Mouse (Mus musculus) R1 (cell line): Measurements from ENCODE around the gene Gjc2.
A peak's percentile ranks its signal among the peaks of the same experiment; 100 is the strongest.
"Not testable (repeated sequence)": the region's sequence is repeated elsewhere in the genome, so short reads cannot be mapped to it uniquely, and the experiment has no call there.

Experiments used
- DNase-seq: peaks from one replicate; pipeline ENCODE4 v3.0.0-alpha.2; 2018; ENCODE audit warnings: low read depth, low spot score

Gjc2 gene

DNA sequence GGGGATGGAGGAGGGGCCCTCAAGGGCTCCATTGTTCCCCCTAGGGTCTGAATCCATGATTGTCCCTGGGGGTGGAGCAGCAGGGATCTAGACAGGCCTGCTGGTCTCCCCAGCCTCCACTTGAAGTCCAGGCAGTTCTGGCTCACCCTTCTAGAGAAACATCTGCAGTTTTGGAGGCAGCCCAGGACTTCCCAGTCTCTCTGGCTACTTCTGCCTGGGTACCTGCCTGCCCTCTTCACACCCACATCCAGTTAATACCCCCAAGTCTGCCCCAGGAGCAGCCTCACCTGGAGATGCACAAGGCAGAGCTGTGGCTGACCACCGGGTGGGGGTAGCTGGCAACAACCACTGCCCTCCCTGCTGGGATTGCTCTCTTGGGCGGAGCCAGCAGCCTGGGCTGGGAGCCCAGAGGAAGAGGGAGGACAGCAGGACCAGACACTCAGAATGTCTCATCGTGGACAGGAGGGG lies at the start of gene Gjc2:
Gene Gjc2, minus strand, starts transcription at position 350 of the 468 bp plus-strand sequence.
- DNase-seq: no peak

DNA sequence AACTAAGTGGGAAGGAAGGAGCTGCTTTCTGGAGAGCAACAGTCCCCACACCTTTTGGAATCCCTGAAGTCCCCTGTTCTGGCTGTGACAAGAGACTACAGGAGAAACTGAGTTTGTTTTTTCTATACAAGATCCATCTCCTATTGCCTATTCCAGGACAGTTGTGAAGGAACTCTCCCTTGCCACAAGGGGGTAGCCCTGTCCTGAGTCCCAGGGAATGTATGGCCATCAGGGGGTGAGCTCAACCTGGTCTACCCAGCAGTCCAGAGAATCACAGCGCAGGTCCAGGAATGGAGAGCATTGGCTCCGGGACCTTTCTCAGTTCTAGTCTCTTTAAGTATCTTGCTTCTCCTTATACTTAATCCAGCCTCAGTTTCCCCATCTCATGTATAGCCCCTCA lies 49.8 kb upstream of the Gjc2 start:
- DNase-seq: peak; percentile 23

DNA sequence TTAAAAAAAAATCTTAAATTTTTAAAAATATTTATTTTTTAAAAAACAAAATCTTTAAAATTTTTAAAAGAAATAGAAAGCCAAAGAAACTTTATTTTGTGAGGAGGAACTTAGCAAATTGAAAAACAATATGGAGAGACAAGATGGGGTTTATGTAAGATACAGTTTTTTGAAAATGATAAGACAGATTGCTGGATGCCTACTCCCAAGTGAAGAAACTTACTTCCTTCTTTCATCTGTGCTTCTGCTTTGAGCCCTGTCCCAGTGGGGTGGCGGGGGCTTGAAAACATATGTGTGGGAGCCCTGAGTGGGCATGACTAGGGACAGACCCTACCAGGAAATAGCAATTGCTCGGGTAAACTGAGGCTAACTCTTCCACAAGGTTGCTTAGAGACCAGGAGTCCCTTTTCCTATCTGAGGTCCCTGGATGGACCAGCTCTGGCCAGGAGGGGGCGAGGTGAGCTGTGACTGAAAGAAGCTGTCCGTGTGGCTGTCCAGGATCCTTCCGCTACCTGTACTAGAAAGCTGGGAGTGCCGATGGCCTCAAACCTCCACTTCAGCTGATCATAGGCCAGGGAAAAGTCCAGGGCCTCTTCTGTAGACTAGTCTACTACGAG lies 47.2 kb upstream of the Gjc2 start:
- DNase-seq: peak; percentile 81

DNA sequence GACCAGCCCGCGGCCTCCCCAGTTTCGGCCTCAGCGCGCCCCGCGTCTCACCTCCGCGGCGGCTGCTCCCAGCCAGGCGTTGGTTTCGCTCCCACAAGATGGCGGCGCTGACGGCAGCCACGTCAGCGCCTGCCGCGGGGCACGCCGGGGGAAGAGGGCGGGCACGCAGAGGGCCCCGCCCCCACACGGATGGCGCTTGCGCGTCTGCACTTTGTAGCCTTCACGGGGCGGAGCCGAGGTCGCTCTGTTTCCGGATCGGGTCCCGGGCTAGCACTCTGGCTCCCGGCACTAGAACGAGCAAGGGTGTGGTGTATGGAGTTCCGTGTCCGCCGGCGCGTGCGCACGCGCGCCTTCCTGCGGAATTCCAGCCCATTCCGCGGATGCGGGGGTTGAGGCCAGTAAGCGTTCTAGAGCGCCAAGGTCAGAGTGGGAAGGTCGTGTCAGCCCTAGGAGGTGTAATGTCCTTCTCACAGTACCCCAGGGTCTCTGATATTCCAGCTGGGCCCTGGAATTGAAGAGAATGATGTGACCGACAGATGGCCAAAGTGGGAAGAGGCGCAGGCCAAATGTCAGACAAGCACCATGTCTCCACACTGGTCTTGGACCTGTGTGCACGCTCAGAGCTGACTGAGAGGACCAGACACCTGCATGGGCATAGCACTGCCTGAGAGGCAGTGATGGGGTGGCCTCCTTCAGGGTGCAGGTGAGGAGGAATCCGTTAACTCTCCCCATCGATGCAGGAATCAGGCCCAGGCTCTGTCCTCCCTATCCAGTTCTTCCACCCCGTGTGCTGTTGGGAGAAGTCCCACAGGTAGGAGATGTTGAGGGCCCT lies 45.3 kb upstream of the Gjc2 start, which contains the start of gene Arf1:
Gene Arf1, minus strand, starts transcription at position 149 of the 832 bp plus-strand sequence.
- DNase-seq: peak; percentile 98

DNA sequence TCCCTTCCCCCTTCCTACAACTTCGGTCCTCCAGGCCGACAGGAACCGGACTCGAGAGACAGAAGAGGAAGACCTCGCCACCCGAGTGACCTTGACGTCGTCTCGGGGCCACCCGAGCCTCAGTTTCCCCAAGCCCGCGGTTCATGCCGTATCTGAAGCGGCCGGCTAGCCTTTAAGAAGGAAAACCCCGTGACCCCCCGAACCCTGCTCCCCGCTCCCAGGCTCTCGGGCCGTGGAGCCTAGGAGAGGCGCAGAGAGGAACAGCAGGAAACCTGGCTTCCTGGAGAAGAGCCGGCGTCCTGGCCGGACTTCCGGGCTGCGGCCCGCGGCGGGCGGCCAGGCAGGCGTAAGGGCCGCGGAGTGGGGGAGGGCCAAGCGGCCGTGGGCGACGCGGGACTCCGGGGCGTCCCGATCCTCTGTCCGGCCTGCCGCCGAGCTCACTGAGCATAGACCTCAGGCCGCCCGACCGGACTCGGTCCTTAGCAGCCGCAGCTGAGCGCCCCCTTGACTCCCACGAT lies 44.6 kb upstream of the Gjc2 start:
- no peak for DNase-seq

DNA sequence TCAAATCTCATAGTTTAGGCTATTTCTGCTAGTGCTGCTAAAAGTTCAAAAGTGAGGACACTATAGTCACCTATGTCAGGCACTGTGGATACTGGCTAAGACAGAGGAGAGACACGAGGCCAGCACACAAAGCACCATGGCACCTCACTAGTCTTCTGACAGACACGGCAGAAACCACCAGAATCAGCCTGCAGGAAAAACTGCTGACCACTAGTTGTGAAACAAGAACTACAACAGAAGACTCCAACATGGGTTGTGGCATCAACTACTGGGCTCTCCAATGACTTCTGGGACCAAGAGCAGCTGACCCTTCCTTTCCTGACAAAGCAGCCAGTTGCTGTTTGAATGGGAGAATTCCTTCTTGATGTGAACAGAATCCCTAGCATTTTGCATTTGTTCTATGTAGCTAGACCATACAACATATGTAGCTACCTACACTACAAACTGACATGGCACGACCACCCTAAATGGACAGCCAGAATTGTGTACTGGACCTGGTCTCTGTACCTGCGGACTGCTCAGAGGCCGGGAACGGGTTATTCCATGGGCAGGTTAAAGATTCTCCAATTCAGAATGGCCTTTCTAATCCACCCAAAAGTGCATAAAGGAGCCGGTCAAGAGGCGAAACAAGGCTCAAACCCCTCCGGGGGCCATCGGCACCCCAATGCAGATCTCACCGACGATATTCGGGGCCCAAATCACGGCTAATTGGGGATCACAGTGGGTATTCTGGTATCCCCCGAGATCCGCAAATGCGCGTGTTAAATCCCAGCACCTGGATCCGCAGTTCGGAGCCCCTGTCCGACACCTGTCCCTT lies 44.0 kb upstream of the Gjc2 start:
- no peak for DNase-seq

DNA sequence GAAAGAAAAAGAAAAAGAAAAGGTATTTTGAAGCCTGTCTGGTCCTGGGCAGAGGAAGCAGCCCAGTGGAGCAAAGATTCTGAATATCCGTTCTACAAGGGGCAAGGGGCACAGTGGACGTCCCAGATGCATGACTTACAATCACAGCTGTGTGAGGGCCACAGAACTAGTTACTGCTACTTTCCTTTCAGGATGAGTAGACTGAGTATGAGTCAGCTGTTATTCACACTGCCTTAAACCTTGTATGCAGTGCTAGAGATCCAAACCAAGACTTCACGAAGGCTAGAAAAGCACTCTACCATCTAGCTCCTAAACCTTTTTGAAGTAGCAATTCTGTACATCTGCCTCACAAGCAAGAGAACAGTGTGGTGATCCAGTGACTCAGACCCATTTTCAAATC lies 43.2 kb upstream of the Gjc2 start:
- no peak for DNase-seq

DNA sequence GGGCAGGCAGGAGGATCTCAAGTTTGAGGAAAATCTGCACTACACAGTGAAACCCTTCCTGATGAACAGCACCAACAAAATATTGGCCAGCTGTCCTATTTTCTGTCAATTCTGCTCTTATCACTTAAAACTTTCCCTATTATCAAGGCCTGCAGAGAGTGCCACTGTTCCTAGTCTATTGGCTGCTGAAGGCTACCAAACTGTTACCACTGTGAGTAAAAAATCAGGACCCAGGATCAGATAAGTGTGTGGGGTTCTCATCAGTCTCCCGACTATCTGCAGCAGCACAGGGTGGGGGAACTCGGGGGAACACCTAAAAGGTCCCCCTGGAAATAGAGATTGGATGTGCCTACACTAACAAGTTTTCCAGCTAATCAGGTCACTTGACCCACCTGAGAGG lies 42.2 kb upstream of the Gjc2 start:
- no peak for DNase-seq

DNA sequence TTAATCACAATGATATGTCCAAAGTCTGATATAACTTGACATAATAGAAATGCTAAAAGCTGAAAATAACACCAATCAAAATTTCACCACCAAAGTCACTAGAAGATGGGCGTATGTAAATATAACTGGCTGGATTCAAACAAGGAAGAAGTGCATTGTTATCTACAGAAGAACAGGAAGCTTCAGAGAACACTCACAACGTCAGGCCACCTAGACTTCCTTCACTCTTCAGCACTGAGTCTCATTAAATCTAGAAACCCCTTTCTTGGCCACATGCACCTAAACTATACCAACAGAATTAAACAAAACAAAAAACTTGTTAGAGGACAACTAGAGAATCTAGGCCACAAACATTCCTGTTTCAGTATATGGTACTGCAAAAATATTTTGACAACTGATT lies 41.5 kb upstream of the Gjc2 start:
- no peak for DNase-seq

DNA sequence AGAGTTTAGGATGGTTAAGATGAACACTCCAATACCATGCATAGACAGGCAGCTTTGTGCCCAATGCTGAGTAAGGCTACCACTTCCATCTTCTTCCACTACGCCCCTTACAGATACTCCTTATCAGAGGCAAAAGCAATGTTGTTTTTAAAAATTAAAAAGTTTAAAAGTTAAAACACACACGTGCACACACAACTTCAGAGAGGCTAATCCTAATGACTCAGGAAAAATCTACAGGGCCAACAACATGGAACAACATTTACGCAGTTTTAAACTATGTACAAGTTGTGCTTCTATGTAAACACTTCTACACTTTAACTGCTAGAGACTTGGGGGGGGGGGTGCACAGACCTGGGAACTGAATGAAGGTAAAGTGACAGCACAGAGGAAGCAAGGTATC lies 41.0 kb upstream of the Gjc2 start:
- DNase-seq: no peak

DNA sequence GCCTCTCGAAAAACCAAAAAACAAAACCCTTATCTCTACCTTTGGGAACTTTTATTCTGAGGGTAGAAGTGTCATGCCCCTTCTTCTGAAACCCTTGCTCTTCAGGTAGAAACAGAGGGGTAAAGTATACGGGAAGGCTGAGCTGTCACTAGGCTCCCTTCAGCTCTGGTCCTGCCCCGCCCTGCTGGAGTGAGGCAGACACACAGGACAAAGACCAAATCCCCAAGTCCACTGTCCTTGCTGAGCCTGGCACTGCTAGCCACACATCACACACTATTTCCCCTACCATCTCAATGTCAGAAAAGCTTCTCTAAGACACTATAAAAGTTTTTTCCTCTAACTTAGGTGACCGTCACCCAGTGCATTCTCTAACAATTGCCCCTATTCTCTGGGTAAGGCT lies 39.3 kb upstream of the Gjc2 start:
- DNase-seq: no peak

DNA sequence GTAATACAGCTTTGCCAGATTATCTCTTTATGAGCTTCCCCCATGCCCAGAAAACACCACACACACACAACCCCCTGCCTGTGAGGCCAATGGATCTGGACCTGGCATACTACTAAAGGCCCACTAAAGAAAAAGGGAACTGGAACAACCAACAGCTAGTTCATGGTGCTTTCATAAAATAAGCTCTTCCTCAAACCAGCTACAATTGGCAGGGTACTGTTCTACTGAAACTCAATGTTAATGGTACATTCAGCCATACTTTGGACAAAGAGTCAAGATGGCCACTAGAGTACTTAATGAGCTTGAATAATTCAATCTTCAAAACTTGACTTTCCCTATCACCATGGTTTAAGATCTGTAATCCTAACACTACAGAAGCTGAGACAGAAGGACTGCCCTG lies 38.6 kb upstream of the Gjc2 start:
- DNase-seq: no peak

DNA sequence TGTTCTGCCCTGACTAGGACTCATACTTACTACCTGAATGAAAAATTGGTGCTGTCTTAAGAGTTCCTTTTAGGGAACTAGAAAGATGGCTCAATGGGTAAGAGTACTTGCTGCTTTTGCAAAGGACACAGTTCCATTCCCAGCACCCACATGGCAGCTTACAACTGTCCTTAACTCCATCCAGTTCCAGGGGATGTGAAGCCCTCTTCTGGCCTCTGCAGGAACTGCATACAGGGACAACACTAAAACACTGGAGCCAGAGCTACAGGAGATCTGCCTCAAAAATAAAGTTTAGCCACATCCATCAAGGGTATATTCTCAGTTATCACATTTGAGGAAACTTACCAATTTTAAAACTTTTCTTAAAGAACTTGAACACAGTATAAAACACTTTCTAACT lies 36.1 kb upstream of the Gjc2 start:
- peak; percentile 86 for DNase-seq

DNA sequence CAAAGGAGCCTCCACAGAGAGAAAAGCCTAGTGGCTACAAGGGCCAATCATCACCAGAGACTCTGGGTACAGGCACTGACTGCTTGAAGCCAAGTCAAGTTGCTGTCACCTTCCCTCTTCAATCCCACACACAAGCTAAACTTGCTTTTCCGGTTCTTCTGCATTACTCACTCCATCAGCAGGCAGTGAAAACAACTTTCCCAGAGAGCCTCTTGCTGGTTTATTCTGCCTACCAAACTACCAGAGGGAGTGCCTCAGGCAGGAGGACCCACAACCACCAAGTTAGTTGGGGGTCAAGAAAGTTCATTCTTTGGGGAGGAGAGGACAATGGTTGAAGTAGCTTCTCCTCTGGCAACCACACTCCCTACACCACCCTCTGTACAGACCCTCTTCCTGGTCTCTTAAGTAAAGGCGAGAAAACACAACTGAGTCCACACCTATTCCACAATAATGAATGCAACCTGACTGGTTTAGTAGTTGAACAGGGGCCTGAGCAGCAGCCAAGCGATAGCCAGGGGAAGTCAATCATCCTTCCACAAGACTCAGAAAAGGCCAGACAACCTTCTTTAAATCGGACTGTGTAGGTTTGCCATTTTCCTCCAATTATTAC lies 35.5 kb upstream of the Gjc2 start:
- DNase-seq: peak; percentile 85

DNA sequence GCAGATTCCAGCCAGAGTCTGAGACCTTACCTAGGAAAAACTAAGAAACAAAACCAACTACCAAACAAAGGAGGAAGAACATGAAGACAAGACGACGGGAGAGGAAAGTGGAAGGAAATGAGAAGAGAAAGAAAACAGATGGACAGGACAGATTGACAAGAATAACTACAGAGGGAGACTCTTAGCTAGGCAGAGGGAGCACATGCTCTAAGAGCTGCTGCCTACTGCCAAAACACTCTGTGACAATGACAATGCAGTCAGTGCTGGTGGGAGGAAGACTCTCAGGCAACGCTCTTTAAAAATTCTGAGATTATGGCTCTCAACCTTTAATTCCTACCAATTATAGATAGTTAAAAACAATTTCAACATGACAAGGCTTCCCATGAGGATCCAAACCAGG lies 33.9 kb upstream of the Gjc2 start:
- no peak for DNase-seq

DNA sequence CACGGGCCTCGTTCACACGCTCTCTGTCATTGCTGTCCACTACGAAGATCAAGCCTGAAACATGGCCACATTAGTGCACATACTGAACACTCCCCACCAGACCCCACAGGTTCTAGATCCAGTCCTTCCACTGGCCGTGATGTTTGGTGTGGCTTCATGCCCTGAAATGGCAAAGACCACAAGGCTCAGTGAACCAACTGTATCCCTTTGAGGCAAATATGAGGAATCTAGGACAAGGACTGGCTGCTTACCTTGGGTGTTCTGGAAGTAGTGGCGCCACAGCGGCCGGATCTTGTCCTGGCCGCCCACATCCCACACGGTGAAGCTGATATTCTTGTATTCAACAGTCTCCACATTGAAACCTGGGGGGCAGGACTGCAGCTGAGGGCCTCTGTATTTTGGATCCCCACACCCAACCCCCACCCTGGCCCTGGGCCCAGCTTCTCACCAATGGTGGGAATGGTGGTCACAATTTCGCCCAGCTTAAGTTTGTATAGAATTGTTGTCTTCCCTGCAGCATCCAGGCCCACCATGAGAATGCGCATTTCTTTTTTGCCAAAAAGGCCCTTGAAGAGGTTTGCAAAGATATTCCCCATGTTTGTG lies 30.0 kb upstream of the Gjc2 start:
- DNase-seq: no peak

DNA sequence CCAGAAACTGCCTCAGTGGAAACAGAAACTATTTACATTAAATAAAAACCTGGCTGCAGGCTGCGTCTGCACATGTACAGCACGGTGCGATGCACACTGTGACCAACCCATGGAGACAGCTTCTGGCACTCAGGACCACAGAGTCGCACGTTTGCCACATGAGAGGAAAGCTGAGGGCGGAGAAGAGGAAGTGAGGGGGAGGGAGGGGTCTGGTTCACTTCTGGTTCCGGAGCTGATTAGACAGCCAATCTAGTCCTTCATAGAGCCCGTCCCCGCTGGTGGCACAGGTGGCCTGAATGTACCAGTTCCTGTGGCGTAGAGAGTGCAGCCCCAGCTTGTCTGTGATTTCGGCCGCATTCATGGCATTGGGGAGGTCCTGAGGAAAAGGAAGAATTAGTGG lies 29.3 kb upstream of the Gjc2 start:
- DNase-seq: not testable (repeated sequence)

DNA sequence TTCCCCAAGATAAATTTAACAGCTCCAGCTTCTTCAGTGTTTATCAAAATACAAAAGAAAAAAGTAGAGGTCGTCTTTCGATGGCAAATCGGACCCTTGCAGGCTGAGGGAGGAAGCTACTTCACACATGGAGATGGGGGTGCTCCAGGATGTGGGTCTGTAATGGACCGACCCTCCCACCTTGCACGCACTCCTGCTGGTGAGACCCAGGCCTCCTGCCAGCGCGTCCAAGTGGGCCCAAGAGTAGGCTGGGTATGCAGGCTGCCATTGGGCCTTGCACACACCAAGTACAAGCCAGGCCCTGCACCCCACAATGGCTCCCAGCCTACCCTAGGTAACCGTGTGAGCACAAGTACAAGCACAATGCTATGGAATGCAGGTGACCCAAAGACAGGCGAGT lies 28.5 kb upstream of the Gjc2 start:
- not testable (repeated sequence) for DNase-seq

DNA sequence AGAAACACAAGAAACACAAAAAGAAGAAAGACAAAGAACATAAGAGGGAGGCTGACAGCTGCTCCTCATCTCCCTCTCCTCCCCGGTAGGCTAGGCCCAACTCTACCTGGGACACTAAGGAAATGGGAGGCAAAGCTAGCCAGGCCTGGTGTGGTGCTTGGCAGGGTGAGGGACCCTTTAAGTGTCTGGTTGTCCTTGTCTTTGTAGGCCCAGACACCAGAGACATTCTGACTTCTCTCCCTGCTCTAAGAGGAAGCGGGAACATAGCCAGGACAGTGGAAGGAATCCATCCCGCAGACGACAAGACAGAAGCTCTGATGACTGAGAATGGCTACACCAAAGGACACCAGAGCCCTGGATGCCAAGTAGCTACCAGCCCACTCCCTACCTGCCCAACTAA lies 27.0 kb upstream of the Gjc2 start:
- no peak for DNase-seq

DNA sequence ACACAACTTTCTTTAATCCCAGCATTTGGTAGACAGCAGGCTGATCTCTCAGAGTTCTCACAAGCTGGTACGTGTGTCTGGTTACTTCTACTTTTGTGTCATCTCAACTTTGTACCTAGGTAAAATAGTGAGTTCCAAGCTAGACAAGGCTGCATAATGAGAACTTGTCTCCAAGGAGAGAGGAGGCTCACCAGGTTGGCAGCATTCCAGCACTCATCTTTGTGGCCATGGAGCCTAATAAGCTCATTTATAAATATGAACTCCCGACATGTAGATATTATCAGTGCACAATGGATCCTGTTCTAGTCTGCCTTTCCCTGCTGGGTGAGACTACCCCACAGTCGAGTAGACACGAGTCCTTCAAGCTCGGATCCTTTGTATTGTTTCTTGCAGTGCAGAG lies 26.6 kb upstream of the Gjc2 start:
- DNase-seq: no peak

DNA sequence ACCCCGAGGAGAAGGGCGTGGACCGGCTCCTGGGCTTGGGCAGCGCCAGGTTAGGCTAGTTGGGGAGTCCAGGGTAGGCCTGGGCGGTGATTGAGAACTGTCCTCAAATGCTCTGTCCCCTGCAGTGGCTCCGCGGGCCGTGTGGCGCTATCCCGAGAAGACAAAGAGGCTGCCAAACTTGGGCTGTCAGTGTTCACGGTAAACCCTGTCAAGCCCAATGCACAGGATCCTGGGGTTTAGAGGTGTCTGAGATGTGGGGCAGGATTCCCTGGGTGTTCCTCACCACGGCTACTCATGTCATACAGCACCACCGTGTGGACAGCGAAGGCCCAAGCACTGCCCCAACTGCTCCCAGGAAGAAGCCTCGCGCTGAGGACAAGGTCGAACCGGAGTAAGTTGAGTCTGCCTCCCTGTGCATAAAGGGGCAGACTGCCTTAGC lies 26.0 kb upstream of the Gjc2 start:
- DNase-seq: peak; percentile 74
